Mouse (Mus musculus) MEL (cell line): Measurements from ENCODE around the gene Rps10. TPM values are rescaled to one million over a fixed set of nuclear protein-coding genes. Genes with fewer than 3 reads are reported as not detected.

Source experiments
- DNase-seq: peaks from one replicate; pipeline ENCODE4 v3.0.0; 2011; ENCODE audit warnings: low read depth, low spot score
- H3K27ac ChIP-seq: 2 replicates; pipeline ENCODE4 v1.5.1; 2012; ENCODE audit warnings: low read depth, mild to moderate bottlenecking, control low read depth, low read length, moderate library complexity; ENCODE audit not compliant: control insufficient read depth
- H3K27me3 ChIP-seq, 2 experiments: fragments of 150-350 bp in 1 of 2; sonication (generic) in 1 of 2; 2 replicates each; pipeline ENCODE4 v1.6.1; 2012; ENCODE audit warnings: low read length in 2 of 2, mild to moderate bottlenecking in 2 of 2, improper control_type of control experiment in 1 of 2, moderate library complexity in 1 of 2; ENCODE audit not compliant: insufficient read depth in 2 of 2, control insufficient read depth in 1 of 2
- H3K36me3 ChIP-seq, 2 experiments: 2 replicates each; pipeline ENCODE4 v1.6.1; 2012 to 2014; ENCODE audit warnings: low read length in 2 of 2, improper control_type of control experiment in 1 of 2, inconsistent platforms in 1 of 2, mild to moderate bottlenecking in 1 of 2; ENCODE audit not compliant: insufficient read depth in 2 of 2, control insufficient read depth in 1 of 2
- H3K4me1 ChIP-seq, 2 experiments: fragments of 150-350 bp in 1 of 2; sonication (generic) in 1 of 2; 2 replicates each; pipeline ENCODE4 v1.6.1; 2012; ENCODE audit warnings: low read length in 2 of 2, improper control_type of control experiment in 1 of 2, mild to moderate bottlenecking in 1 of 2; ENCODE audit not compliant: insufficient read depth in 2 of 2, control insufficient read depth in 1 of 2
- H3K4me3 ChIP-seq, 2 experiments: fragments of 150-350 bp in 1 of 2; sonication (generic) in 1 of 2; 2 replicates each; pipeline ENCODE4 v1.5.1; 2012; ENCODE audit warnings: low read depth in 2 of 2, low read length in 2 of 2, mild to moderate bottlenecking in 2 of 2, moderate library complexity in 2 of 2, control low read depth in 1 of 2, improper control_type of control experiment in 1 of 2; ENCODE audit not compliant: control insufficient read depth in 1 of 2, insufficient read depth in 1 of 2
- H3K79me2 ChIP-seq: 2 replicates; pipeline ENCODE4 v1.6.1; 2012; ENCODE audit warnings: mild to moderate bottlenecking, low read length, moderate library complexity; ENCODE audit not compliant: control insufficient read depth, poor library complexity, insufficient read depth
- H3K9ac ChIP-seq: 2 replicates; pipeline ENCODE4 v1.6.1; 2012; ENCODE audit warnings: low read depth, mild to moderate bottlenecking, control low read depth, low read length, moderate library complexity; ENCODE audit not compliant: control insufficient read depth, poor library complexity, severe bottlenecking
- H3K9me3 ChIP-seq: fragments of 150-350 bp; sonication (generic); replicated peaks from 2 replicates; pipeline ENCODE4 v1.6.1; 2012; ENCODE audit warnings: mild to moderate bottlenecking, low read length, improper control_type of control experiment, moderate library complexity; ENCODE audit not compliant: insufficient read depth
- CHD1 ChIP-seq: IDR thresholded peaks from 2 replicates; pipeline ENCODE4 v1.6.1; 2012; ENCODE audit warnings: low read depth, mild to moderate bottlenecking, inconsistent platforms, low read length, improper control_type of control experiment
- CHD2 ChIP-seq: IDR thresholded peaks from 2 replicates; pipeline ENCODE4 v1.6.1; 2011; ENCODE audit warnings: low read length, improper control_type of control experiment
- ELF1 ChIP-seq: IDR thresholded peaks from 2 replicates; pipeline ENCODE4 v1.6.1; 2014; ENCODE audit warnings: low read depth, mild to moderate bottlenecking, inconsistent platforms, low read length, improper control_type of control experiment, moderate library complexity
- GABPA ChIP-seq: IDR thresholded peaks from 2 replicates; pipeline ENCODE4 v1.6.1; 2012; ENCODE audit warnings: low read depth, mild to moderate bottlenecking, inconsistent platforms, low read length, improper control_type of control experiment, moderate library complexity
- GATA1 ChIP-seq: IDR thresholded peaks from 2 replicates; pipeline ENCODE4 v1.6.1; 2011; ENCODE audit warnings: low read depth, low read length, improper control_type of control experiment
- HCFC1 ChIP-seq: IDR thresholded peaks from 2 replicates; pipeline ENCODE4 v1.6.1; 2012; ENCODE audit warnings: low read depth, mild to moderate bottlenecking, inconsistent platforms, low read length, improper control_type of control experiment, moderate library complexity
- JUND ChIP-seq: IDR thresholded peaks from 2 replicates; pipeline ENCODE4 v1.6.1; 2011; ENCODE audit warnings: low read depth, mild to moderate bottlenecking, improper control_type of control experiment, low read length
- KAT2A ChIP-seq: conservative IDR thresholded peaks from 2 replicates; pipeline ENCODE4 v1.6.1; 2012; ENCODE audit warnings: low read depth, low read length, improper control_type of control experiment, inconsistent platforms
- MAFK ChIP-seq: IDR thresholded peaks from 2 replicates; pipeline ENCODE4 v1.6.1; 2011; ENCODE audit warnings: low read depth, mild to moderate bottlenecking, low read length, improper control_type of control experiment, borderline replicate concordance
- MAX ChIP-seq: IDR thresholded peaks from 2 replicates; pipeline ENCODE4 v1.6.1; 2011; ENCODE audit warnings: low read length, improper control_type of control experiment
- MAZ ChIP-seq: IDR thresholded peaks from 2 replicates; pipeline ENCODE4 v1.6.1; 2012; ENCODE audit warnings: low read depth, mild to moderate bottlenecking, inconsistent platforms, low read length, improper control_type of control experiment
- MEF2A ChIP-seq: IDR thresholded peaks from 2 replicates; pipeline ENCODE4 v1.6.1; 2014; ENCODE audit warnings: low read depth, mild to moderate bottlenecking, inconsistent platforms, low read length, improper control_type of control experiment; ENCODE audit not compliant: poor library complexity, insufficient replicate concordance, severe bottlenecking; ENCODE audit errors: extremely low read depth
- MXI1 ChIP-seq: IDR thresholded peaks from 2 replicates; pipeline ENCODE4 v1.6.1; 2011; ENCODE audit warnings: mild to moderate bottlenecking, low read depth, low read length, improper control_type of control experiment
- NELFE ChIP-seq: IDR thresholded peaks from 2 replicates; pipeline ENCODE4 v1.6.1; 2011; ENCODE audit warnings: low read depth, low read length, improper control_type of control experiment
- NRF1 ChIP-seq: IDR thresholded peaks from 2 replicates; pipeline ENCODE4 v1.6.1; 2014; ENCODE audit warnings: low read depth, mild to moderate bottlenecking, inconsistent platforms, low read length, improper control_type of control experiment, moderate library complexity; ENCODE audit not compliant: poor library complexity, insufficient read depth, severe bottlenecking
- POLR2A ChIP-seq, 2 experiments: IDR thresholded peaks; 2 replicates each; pipeline ENCODE4 v1.6.1; 2011 to 2012; ENCODE audit warnings: low read length in 2 of 2, mild to moderate bottlenecking in 2 of 2, control low read depth in 1 of 2, improper control_type of control experiment in 1 of 2, low read depth in 1 of 2, moderate library complexity in 1 of 2; ENCODE audit not compliant: control insufficient read depth in 1 of 2, insufficient read depth in 1 of 2, poor library complexity in 1 of 2
- POLR2AphosphoS2 ChIP-seq: IDR thresholded peaks from 2 replicates; pipeline ENCODE4 v1.6.1; 2011; ENCODE audit warnings: low read length, improper control_type of control experiment
- POLR2AphosphoS5 ChIP-seq: IDR thresholded peaks from 2 replicates; pipeline ENCODE4 v1.6.1; 2012; ENCODE audit warnings: low read depth, borderline replicate concordance, mild to moderate bottlenecking, inconsistent platforms, low read length, moderate library complexity, mixed read lengths
- RAD21 ChIP-seq: IDR thresholded peaks from 2 replicates; pipeline ENCODE4 v1.6.1; 2011; ENCODE audit warnings: mild to moderate bottlenecking, low read depth, low read length, improper control_type of control experiment
- RCOR1 ChIP-seq: IDR thresholded peaks from 2 replicates; pipeline ENCODE4 v1.6.1; 2012; ENCODE audit warnings: low read depth, mild to moderate bottlenecking, inconsistent platforms, low read length, improper control_type of control experiment
- SIN3A ChIP-seq: IDR thresholded peaks from 2 replicates; pipeline ENCODE4 v1.6.1; 2012; ENCODE audit warnings: low read length, improper control_type of control experiment, inconsistent platforms
- SMC3 ChIP-seq: IDR thresholded peaks from 2 replicates; pipeline ENCODE4 v1.6.1; 2011; ENCODE audit warnings: low read depth, low read length, improper control_type of control experiment
- TAL1 ChIP-seq: IDR thresholded peaks from 2 replicates; pipeline ENCODE4 v1.6.1; 2012; ENCODE audit warnings: mild to moderate bottlenecking, inconsistent platforms, low read length, moderate library complexity, mixed read lengths
- TBP ChIP-seq: IDR thresholded peaks from 2 replicates; pipeline ENCODE4 v1.8.0; 2011; ENCODE audit warnings: low read depth, low read length, improper control_type of control experiment
- UBTF ChIP-seq: IDR thresholded peaks from 2 replicates; pipeline ENCODE4 v1.6.1; 2012; ENCODE audit warnings: low read depth, mild to moderate bottlenecking, inconsistent platforms, low read length, improper control_type of control experiment, moderate library complexity, borderline replicate concordance; ENCODE audit not compliant: insufficient read depth
- USF2 ChIP-seq, 2 experiments: IDR thresholded peaks; 2 replicates each; pipeline ENCODE4 v1.6.1; 2011 to 2012; ENCODE audit warnings: improper control_type of control experiment in 2 of 2, low read length in 2 of 2, borderline replicate concordance in 1 of 2, inconsistent platforms in 1 of 2, low read depth in 1 of 2, mild to moderate bottlenecking in 1 of 2; ENCODE audit not compliant: insufficient read depth in 1 of 2
- ZKSCAN1 ChIP-seq: IDR thresholded peaks from 2 replicates; pipeline ENCODE4 v1.6.1; 2012; ENCODE audit warnings: low read depth, mild to moderate bottlenecking, inconsistent platforms, low read length, improper control_type of control experiment, moderate library complexity
- ZMIZ1 ChIP-seq: IDR thresholded peaks from 2 replicates; pipeline ENCODE4 v1.6.1; 2012; ENCODE audit warnings: low read depth, mild to moderate bottlenecking, inconsistent platforms, low read length, improper control_type of control experiment, moderate library complexity
- polyA plus RNA-seq, 2 experiments: library from polyadenylated mRNA; stranded (reverse) in 1 of 2; unstranded in 1 of 2; fragments of >175 nt in 1 of 2; fragments of >200 nt in 1 of 2; gene quantifications; 2 replicates each; pipeline versions ENCODE4 v1.2.1 to v1.2.4; 2012; ENCODE audit warnings: low replicate concordance in 2 of 2, low read depth in 1 of 2; ENCODE audit not compliant: insufficient read length in 2 of 2, insufficient read depth in 1 of 2, missing spikeins in 1 of 2
- total RNA-seq: library from RNA; depleted of rRNA; stranded (reverse); fragments of 300-350 nt; gene quantifications from 2 replicates; pipeline ENCODE4 v1.2.3, GENCODE M21; 2012

Gene Rps10
- total and polyA plus RNA-seq, 3 experiments: 3,057 to 3,899 (median 3,166) TPM

DNA sequence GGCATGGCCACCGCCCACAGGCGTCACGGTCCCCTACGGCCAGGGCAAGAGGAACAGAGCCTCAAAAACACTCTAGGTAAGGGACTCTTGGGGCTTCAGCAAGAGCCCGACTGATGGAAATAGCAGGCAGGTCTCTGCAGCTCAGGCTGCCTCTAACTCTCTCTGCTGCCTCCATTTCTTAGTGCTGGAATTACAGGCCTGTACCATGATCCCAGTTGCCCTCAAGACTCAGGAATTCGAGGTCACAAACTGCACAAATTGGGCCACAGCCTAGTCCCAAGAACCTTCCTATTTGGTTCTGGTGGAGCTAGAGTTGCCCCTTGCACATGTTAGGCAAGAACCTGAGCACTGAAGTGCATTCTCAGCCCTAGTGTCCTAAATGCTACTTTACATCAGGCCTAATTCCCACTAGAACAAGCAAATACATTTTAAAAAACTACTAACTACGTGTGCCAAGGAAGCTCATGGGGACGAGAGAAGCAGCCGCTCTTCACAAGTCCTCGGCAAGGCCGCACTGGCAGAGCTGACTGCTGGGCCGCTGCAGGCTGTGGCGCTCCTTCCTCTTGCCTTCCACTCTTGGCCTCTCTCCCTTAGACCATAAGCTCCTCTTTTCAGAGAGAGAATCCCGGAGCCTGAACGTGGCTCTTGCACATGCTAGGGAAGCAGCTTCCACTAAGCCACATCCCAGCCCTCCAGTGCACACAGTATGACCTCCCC lies 40.7 kb downstream of the Rps10 start:
- H3K4me3 ChIP-seq: no peak overlapping the region
- DNase-seq: no peak

GRCm38 (mm10) chr17:27592565-27592910 lies 43.9 kb downstream of the Rps10 start:
- Histone ChIP-seq H3K4me3 (no peak overlapping the region), H3K36me3 (peaks cover 3 to 18% of the 10 kb centered on the region in 2 experiments; a peak in 3 of 4 replicates), H3K4me1 (peaks cover 9 to 20% of the 10 kb centered on the region in 2 experiments), H3K27ac (no peak overlapping the region), H3K27me3 (no peaks in the 10 kb centered on the region), H3K9ac (no peak overlapping the region), H3K9me3 (no peaks in the 10 kb centered on the region), H3K79me2 (peaks cover 11% of the 10 kb centered on the region; the same call in 1 of the 2 replicates)
- TF ChIP-seq ZKSCAN1 (no peak), MAFK (no peak), RAD21 (no peak), POLR2AphosphoS2 (no peak), RCOR1 (no peak), ELF1 (no peak), KAT2A (no peak), NRF1 (no peak), SMC3 (no peak), MAX (no peak), JUND (no peak), HCFC1 (no peak), POLR2A (IDR thresholded peaks at IDR 0.05; ENCODE audit: control insufficient read depth in 1 of 2, insufficient read depth in 1 of 2, low read depth in 1 of 2, low read length in 2 of 2, poor library complexity in 1 of 2) (no peak), TAL1 (no peak), TBP (no peak), CHD1 (no peak), ZMIZ1 (no peak), USF2 (IDR thresholded peaks at IDR 0.05; ENCODE audit: borderline replicate concordance in 1 of 2, insufficient read depth in 1 of 2, low read depth in 1 of 2, low read length in 2 of 2) (no peak)
- no peak for DNase-seq

More for the DNA sequence above, 40.7 kb downstream of the Rps10 start:
- TF ChIP-seq ZKSCAN1 (no peak), JUND (no peak), POLR2AphosphoS5 (no peak), GATA1 (no peak), USF2 (IDR thresholded peaks at IDR 0.05; ENCODE audit: borderline replicate concordance in 1 of 2, insufficient read depth in 1 of 2, low read depth in 1 of 2, low read length in 2 of 2) (no peak), MAX (no peak), MXI1 (no peak), SIN3A (no peak), MEF2A (no peak), TAL1 (no peak), UBTF (no peak), NELFE (no peak), SMC3 (no peak), CHD2 (no peak), GABPA (no peak), MAZ (no peak)
- TF ChIP-seq, all 39 proteins: peak for 0
- Histone ChIP-seq H3K36me3 (peaks cover 0 to 3% of the 10 kb centered on the region in 2 experiments; a peak in 1 of 4 replicates), H3K9ac (no peak overlapping the region), H3K27me3 (no peaks in the 10 kb centered on the region), H3K27ac (no peak overlapping the region), H3K79me2 (peaks cover 34% of the 10 kb centered on the region), H3K4me1 (no peaks in the 10 kb centered on the region), H3K9me3 (no peaks in the 10 kb centered on the region)
